In genomic region chr5:35892363-35892762, GRCm38 (mm10) we compare ENCODE assay signal across 11 mouse cellular contexts. TPM values are rescaled to one million over a fixed set of nuclear protein-coding genes. Genes with fewer than 3 reads are reported as not detected.
DNase-seq lines count a peak whose midpoint lies in the region; ATAC-seq lines count a peak whose summit lies in the region.
"Had no signal": no experiment of that assay in that cellular context is flagged by ENCODE, and none has a peak within 500 bp of the region (broad histone marks: within the 10 kb centered on the region; RNA-seq: fewer than 3 reads in every experiment).

No protein-coding gene starts in this region.

- peaks cover 56% of the 10 kb centered on the region for H3K4me1 ChIP-seq in hindbrain, embryonic 10.5 days (replicated peaks)
- no peaks in the 10 kb centered on the region; the same call in 1 of the 2 replicates for H3K4me1 ChIP-seq in hindbrain, embryonic 11.5 days (replicated peaks; ENCODE audit: control insufficient read depth, insufficient read depth, low read length)
- peaks cover 31% of the 10 kb centered on the region for H3K4me1 ChIP-seq in midbrain, embryonic 16.5 days (ENCODE audit: control insufficient read depth, insufficient read depth, low read length)
- peaks cover 20% of the 10 kb centered on the region for H3K4me1 ChIP-seq in midbrain, embryonic 11.5 days (ENCODE audit: control insufficient read depth, insufficient read depth, low read length)

- 0 out of 2 replicates have a peak overlapping the region, but pooled peaks have one; percentile 71 for H3K4me3 ChIP-seq in hindbrain, embryonic 10.5 days
- H3K4me3 ChIP-seq in hindbrain, embryonic 11.5 days (ENCODE audit: low read depth, low read length) = no peak overlapping the region
- H3K4me3 ChIP-seq in midbrain, embryonic 16.5 days (ENCODE audit: low read depth, low read length) = no peak overlapping the region
- no peak overlapping the region for H3K4me3 ChIP-seq in midbrain, embryonic 11.5 days (ENCODE audit: low read depth, low read length)

- peak overlapping the region; percentile 90; the same call in 1 of the 2 replicates for H3K27ac ChIP-seq in hindbrain, embryonic 10.5 days
- H3K27ac ChIP-seq in hindbrain, embryonic 11.5 days (ENCODE audit: low read depth, low read length) = no peak overlapping the region
- peak overlapping the region; percentile 60; the same call in 1 of the 2 replicates for H3K27ac ChIP-seq in midbrain, embryonic 16.5 days (ENCODE audit: low read length)
- no peak overlapping the region for H3K27ac ChIP-seq in midbrain, embryonic 11.5 days (ENCODE audit: low read depth, low read length)
- H3K27ac ChIP-seq: kidney, embryonic 15.5 days; limb, embryonic 15.5 days; stomach, embryonic 15.5 days had no signal

- 84% methylated on average over 3 of the region's 3 CpGs for WGBS in hindbrain, embryonic 10.5 days
- WGBS in hindbrain, embryonic 11.5 days = 83% methylated on average over 3 of the region's 3 CpGs
- 78% methylated on average over 3 of the region's 3 CpGs for WGBS in midbrain, embryonic 16.5 days
- 86% methylated on average over 3 of the region's 3 CpGs for WGBS in midbrain, embryonic 11.5 days

- no peak overlapping the region for H3K4me2 ChIP-seq in hindbrain, embryonic 11.5 days (replicated peaks; ENCODE audit: low read depth, low read length)
- H3K4me2 ChIP-seq in midbrain, embryonic 16.5 days (ENCODE audit: low read length) = no peak overlapping the region
- no peak overlapping the region for H3K4me2 ChIP-seq in midbrain, embryonic 11.5 days

- H3K9ac ChIP-seq in hindbrain, embryonic 11.5 days (ENCODE audit: low read depth, low read length) = no peak overlapping the region
- H3K9ac ChIP-seq in midbrain, embryonic 16.5 days (ENCODE audit: low read depth, low read length) = no peak overlapping the region
- no peak overlapping the region for H3K9ac ChIP-seq in midbrain, embryonic 11.5 days (ENCODE audit: low read length)
- H3K9ac ChIP-seq: kidney, embryonic 15.5 days; stomach, embryonic 15.5 days had no signal

- peaks cover 17% of the 10 kb centered on the region for H3K27me3 ChIP-seq in hindbrain, embryonic 10.5 days (ENCODE audit: insufficient read depth, poor library complexity, severe bottlenecking)
- H3K27me3 ChIP-seq in hindbrain, embryonic 11.5 days (ENCODE audit: control insufficient read depth, insufficient read depth, low read length) = 0 out of 2 replicates have a peak, but pooled peaks cover 3% of the 10 kb centered on the region
- H3K27me3 ChIP-seq in midbrain, embryonic 16.5 days (ENCODE audit: control insufficient read depth, insufficient read depth, low read depth, low read length) = no peaks in the 10 kb centered on the region
- peaks cover 4% of the 10 kb centered on the region; the same call in 1 of the 2 replicates for H3K27me3 ChIP-seq in midbrain, embryonic 11.5 days (ENCODE audit: control insufficient read depth, insufficient read depth, low read length)
- H3K27me3 ChIP-seq: stomach, embryonic 15.5 days had no signal

- ATAC-seq in hindbrain, embryonic 11.5 days (ENCODE audit: low FRiP score) = no peak
- ATAC-seq in midbrain, embryonic 16.5 days = 0 out of 2 replicates have a peak, but pooled peaks have one; percentile 1
- ATAC-seq in midbrain, embryonic 11.5 days (ENCODE audit: low FRiP score) = no peak

- no peaks in the 10 kb centered on the region for H3K9me3 ChIP-seq in hindbrain, embryonic 10.5 days
- H3K9me3 ChIP-seq in hindbrain, embryonic 11.5 days (ENCODE audit: control insufficient read depth, low read length) = no peaks in the 10 kb centered on the region
- H3K9me3 ChIP-seq in midbrain, embryonic 16.5 days (replicated peaks; ENCODE audit: control insufficient read depth, low read length, poor library complexity, severe bottlenecking) = no peaks in the 10 kb centered on the region
- H3K9me3 ChIP-seq in midbrain, embryonic 11.5 days (ENCODE audit: control insufficient read depth, low read length) = no peaks in the 10 kb centered on the region
- H3K9me3 ChIP-seq: kidney, embryonic 15.5 days; limb, embryonic 15.5 days; stomach, embryonic 15.5 days had no signal

- H3K36me3 ChIP-seq in hindbrain, embryonic 10.5 days = no peaks in the 10 kb centered on the region
- H3K36me3 ChIP-seq in hindbrain, embryonic 11.5 days (ENCODE audit: control insufficient read depth, insufficient read depth, low read length) = no peaks in the 10 kb centered on the region
- no peaks in the 10 kb centered on the region for H3K36me3 ChIP-seq in midbrain, embryonic 16.5 days (ENCODE audit: control insufficient read depth, insufficient read depth, low read length)
- H3K36me3 ChIP-seq in midbrain, embryonic 11.5 days (ENCODE audit: control insufficient read depth, insufficient read depth, low read length) = no peaks in the 10 kb centered on the region
- H3K36me3 ChIP-seq: kidney, embryonic 15.5 days; limb, embryonic 15.5 days; stomach, embryonic 15.5 days had no signal

- peak; percentile 32 for DNase-seq in cerebellum, adult 11-12 months
- DNase-seq in cerebellum, adult 9-11 months = no peak
- DNase-seq in hindbrain, embryonic 10.5 days (ENCODE audit: low spot score) = no peak
- DNase-seq in hindbrain, embryonic 11.5 days (ENCODE audit: low spot score) = no peak
- no peak for DNase-seq in midbrain, embryonic 11.5 days (ENCODE audit: low spot score, missing footprints)
- peak; percentile 25 for DNase-seq in naive thymus-derived CD4-positive, alpha-beta T cell, adult 2 months (ENCODE audit: low read depth)
- no peak for DNase-seq in right cerebral cortex, postnatal 25 days

RNA-seq across cellular contexts. Expression of gene Afap1, which starts 0.8 kb away (rescaled TPM):
- polyA plus RNA-seq in hindbrain, embryonic 10.5 days (2016; fragmentation: Nextera tagmentation; extraction: Ambion mirVana) = 38.6 and 56.5 TPM in 2 replicates
- polyA plus RNA-seq in hindbrain, embryonic 11.5 days (2014; fragmentation: Nextera tagmentation; extraction: Ambion mirVana) = 55.7 and 58.2 TPM in 2 replicates
- 61.2 and 65.6 TPM in 2 replicates for polyA plus RNA-seq in midbrain, embryonic 16.5 days (2015; fragmentation: Nextera tagmentation; extraction: Ambion mirVana)
- 36.1 and 37.5 TPM in 2 replicates for polyA plus RNA-seq in midbrain, embryonic 11.5 days (2014; fragmentation: Nextera tagmentation; extraction: Ambion mirVana)

Comparison
In these comparisons a context has a peak if more than half of its experiments do, and no peak if none do; other contexts are left out.
1. DNase-seq: peak in cerebellum, adult 11-12 months (single experiment) and naive thymus-derived CD4-positive, alpha-beta T cell, adult 2 months (single experiment); none in cerebellum, adult 9-11 months (single experiment), hindbrain, embryonic 10.5 days (single experiment), hindbrain, embryonic 11.5 days (single experiment), midbrain, embryonic 11.5 days (single experiment) and right cerebral cortex, postnatal 25 days (single experiment).
2. H3K27ac ChIP-seq: peak in hindbrain, embryonic 10.5 days (single experiment) and midbrain, embryonic 16.5 days (single experiment); none in hindbrain, embryonic 11.5 days (single experiment) and midbrain, embryonic 11.5 days (single experiment).